7 mouse cellular contexts compared by ENCODE assay signal in genomic region chr9:60848730-60849129, GRCm38 (mm10). TPM values are rescaled to one million over a fixed set of nuclear protein-coding genes. Genes with fewer than 3 reads are reported as not detected.
DNase-seq lines count a peak whose midpoint lies in the region; ATAC-seq and TF ChIP-seq lines count a peak whose summit lies in the region.

No protein-coding gene starts in this region.

- intact Hi-C loops in left cerebral cortex, adult 2 months (cut with DNase I): no loop called here
- intact Hi-C loops in gastrocnemius, postnatal 36 days (cut with DNase I): no loop called here

- WGBS in intestine, embryonic 14.5 days: 32% methylated on average over 9 of the region's 9 CpGs
- 37% methylated on average over 9 of the region's 9 CpGs for WGBS in intestine, embryonic 16.5 days
- WGBS in embryonic facial prominence, embryonic 13.5 days: 45% methylated on average over 9 of the region's 9 CpGs
- WGBS in intestine, postnatal 0 days: 49% methylated on average over 9 of the region's 9 CpGs

- no peak overlapping the region for H3K9ac ChIP-seq in intestine, embryonic 14.5 days (ENCODE audit: low read length)
- H3K9ac ChIP-seq in intestine, embryonic 16.5 days (ENCODE audit: low read depth, low read length): no peak overlapping the region
- no peak overlapping the region for H3K9ac ChIP-seq in embryonic facial prominence, embryonic 13.5 days
- H3K9ac ChIP-seq in intestine, postnatal 0 days (ENCODE audit: low read depth, low read length): no peak overlapping the region

- no peaks in the 10 kb centered on the region for H3K27me3 ChIP-seq in intestine, embryonic 14.5 days (replicated peaks; ENCODE audit: control insufficient read depth, insufficient read depth, low read length)
- H3K27me3 ChIP-seq in intestine, embryonic 16.5 days (replicated peaks; ENCODE audit: control insufficient read depth, insufficient read depth, low read length): no peaks in the 10 kb centered on the region
- no peaks in the 10 kb centered on the region for H3K27me3 ChIP-seq in embryonic facial prominence, embryonic 13.5 days
- no peaks in the 10 kb centered on the region for H3K27me3 ChIP-seq in intestine, postnatal 0 days (replicated peaks; ENCODE audit: control insufficient read depth, insufficient read depth, low read length)

- H3K4me1 ChIP-seq in intestine, embryonic 14.5 days (replicated peaks; ENCODE audit: control insufficient read depth, insufficient read depth, low read length): 0 out of 2 replicates have a peak, but pooled peaks cover 6% of the 10 kb centered on the region
- H3K4me1 ChIP-seq in intestine, embryonic 16.5 days (ENCODE audit: control insufficient read depth, insufficient read depth, low read length): peaks cover 5% of the 10 kb centered on the region; the same call in 1 of the 2 replicates
- peaks cover 12% of the 10 kb centered on the region for H3K4me1 ChIP-seq in embryonic facial prominence, embryonic 13.5 days
- H3K4me1 ChIP-seq in intestine, postnatal 0 days (replicated peaks; ENCODE audit: control insufficient read depth, insufficient read depth, low read length): no peaks in the 10 kb centered on the region

- H3K27ac ChIP-seq in intestine, embryonic 14.5 days (ENCODE audit: low read depth): peak overlapping the region; percentile 54
- no peak overlapping the region for H3K27ac ChIP-seq in intestine, embryonic 16.5 days (ENCODE audit: low read length)
- peak overlapping the region; percentile 13; the same call in 1 of the 2 replicates for H3K27ac ChIP-seq in embryonic facial prominence, embryonic 13.5 days
- H3K27ac ChIP-seq in intestine, postnatal 0 days (ENCODE audit: low read depth, low read length): peak overlapping the region; percentile 31; the same call in 1 of the 2 replicates
- no peak overlapping the region for H3K27ac ChIP-seq in left cerebral cortex, adult 2 months

- no peak for DNase-seq in intestine, embryonic 14.5 days (ENCODE audit: low spot score)
- peak; percentile 39 for DNase-seq in lung, postnatal 14 days
- no peak for DNase-seq in left cerebral cortex, adult 2 months (ENCODE audit: extremely low spot score in 1 of 2, low spot score in 2 of 2)
- DNase-seq in gastrocnemius, postnatal 36 days: no peak

- peaks cover 26% of the 10 kb centered on the region for H3K36me3 ChIP-seq in intestine, embryonic 14.5 days (ENCODE audit: control insufficient read depth, insufficient read depth, low read length)
- peaks cover 10% of the 10 kb centered on the region for H3K36me3 ChIP-seq in intestine, embryonic 16.5 days (ENCODE audit: control insufficient read depth, insufficient read depth, low read length)
- peaks cover 14% of the 10 kb centered on the region for H3K36me3 ChIP-seq in embryonic facial prominence, embryonic 13.5 days
- H3K36me3 ChIP-seq in intestine, postnatal 0 days (ENCODE audit: control insufficient read depth, insufficient read depth): peaks cover 59% of the 10 kb centered on the region

- no peak overlapping the region for H3K4me2 ChIP-seq in intestine, embryonic 14.5 days (ENCODE audit: low read length)
- H3K4me2 ChIP-seq in intestine, embryonic 16.5 days (ENCODE audit: low read depth, low read length): no peak overlapping the region
- H3K4me2 ChIP-seq in embryonic facial prominence, embryonic 13.5 days: no peak overlapping the region
- H3K4me2 ChIP-seq in intestine, postnatal 0 days (replicated peaks; ENCODE audit: low read depth): no peak overlapping the region

- no peak for ATAC-seq in intestine, embryonic 14.5 days (replicated peaks; ENCODE audit: low FRiP score, low TSS enrichment, low read depth)
- no peak for ATAC-seq in intestine, embryonic 16.5 days
- ATAC-seq in embryonic facial prominence, embryonic 13.5 days (ENCODE audit: insufficient number of reproducible peaks, insufficient read depth, low FRiP score, low TSS enrichment, low read depth): no peak
- ATAC-seq in intestine, postnatal 0 days: no peak

- no peak for TF ChIP-seq CTCF in intestine, postnatal 0 days (IDR thresholded peaks at IDR 0.05; ENCODE audit: low read depth)
- TF ChIP-seq CTCF in left cerebral cortex, adult 2 months (IDR thresholded peaks at IDR 0.05): no peak

- H3K4me3 ChIP-seq in intestine, embryonic 14.5 days (ENCODE audit: low read depth, low read length): no peak overlapping the region
- H3K4me3 ChIP-seq in intestine, embryonic 16.5 days (ENCODE audit: low read length): no peak overlapping the region
- H3K4me3 ChIP-seq in embryonic facial prominence, embryonic 13.5 days: no peak overlapping the region
- no peak overlapping the region for H3K4me3 ChIP-seq in intestine, postnatal 0 days (ENCODE audit: low read depth, low read length)
- H3K4me3 ChIP-seq in left cerebral cortex, adult 2 months: no peak overlapping the region

- H3K9me3 ChIP-seq in intestine, embryonic 14.5 days (ENCODE audit: control insufficient read depth, low read length): no peaks in the 10 kb centered on the region
- H3K9me3 ChIP-seq in intestine, embryonic 16.5 days (ENCODE audit: control insufficient read depth, low read length): no peaks in the 10 kb centered on the region
- no peaks in the 10 kb centered on the region for H3K9me3 ChIP-seq in embryonic facial prominence, embryonic 13.5 days
- no peaks in the 10 kb centered on the region for H3K9me3 ChIP-seq in intestine, postnatal 0 days (ENCODE audit: control insufficient read depth)

RNA-seq across cellular contexts. Expression of gene Uaca, which starts 54.4 kb away (rescaled TPM):
- 26.2 and 44.3 TPM in 2 replicates for polyA plus RNA-seq in intestine, embryonic 14.5 days (2014; fragmentation: Nextera tagmentation; extraction: Ambion mirVana)
- polyA plus RNA-seq in intestine, embryonic 16.5 days (2015; fragmentation: Nextera tagmentation; extraction: Ambion mirVana): 56.8 and 60.7 TPM in 2 replicates
- polyA plus RNA-seq in embryonic facial prominence, embryonic 13.5 days (2015; fragmentation: Nextera tagmentation; extraction: Ambion mirVana): 27.4 and 32.6 TPM in 2 replicates
- 34.6 and 39.3 TPM in 2 replicates for polyA plus RNA-seq in intestine, postnatal 0 days (2015; fragmentation: Nextera tagmentation; extraction: Ambion mirVana)
- total RNA-seq in left cerebral cortex, adult 2 months (2021): 1 to 10 TPM; 8.6 to 8.9 TPM
- 100 to 1,000 TPM; 103 to 112 TPM for total RNA-seq in gastrocnemius, postnatal 36 days (2021)

Comparison
In these comparisons a context has a peak if more than half of its experiments do, and no peak if none do; other contexts are left out.
1. H3K27ac ChIP-seq: peak in intestine, embryonic 14.5 days (single experiment), embryonic facial prominence, embryonic 13.5 days (single experiment) and intestine, postnatal 0 days (single experiment); none in intestine, embryonic 16.5 days (single experiment) and left cerebral cortex, adult 2 months (single experiment).